Mouse (Mus musculus) ES-E14 (cell line): ENCODE measurements around the gene Wnt3a. TPM values are rescaled to one million over a fixed set of nuclear protein-coding genes. Genes with fewer than 3 reads are reported as not detected.
A peak's percentile ranks its signal among the peaks of the same experiment; 100 is the strongest.

Experiments
- DNase-seq: peaks from one replicate; pipeline ENCODE4 v3.0.0-alpha.2; 2013; ENCODE audit warnings: low read depth, low spot score
- H3K27ac ChIP-seq: 2 replicates; pipeline ENCODE4 v1.5.1; 2012; ENCODE audit warnings: low read depth, mild to moderate bottlenecking, low read length, moderate library complexity, mixed read lengths; ENCODE audit not compliant: poor library complexity, insufficient read depth, severe bottlenecking
- H3K36me3 ChIP-seq: 2 replicates; pipeline ENCODE4 v1.6.1; 2012; ENCODE audit warnings: mild to moderate bottlenecking, low read length, moderate library complexity, mixed read lengths; ENCODE audit not compliant: control insufficient read depth, poor library complexity, insufficient read depth, severe bottlenecking
- H3K4me1 ChIP-seq, 2 experiments: fragments of 150-350 bp in 1 of 2; sonication (generic) in 1 of 2; 2 replicates each; pipeline ENCODE4 v1.6.1; 2012; ENCODE audit warnings: low read length in 2 of 2, mild to moderate bottlenecking in 1 of 2, mixed read lengths in 1 of 2; ENCODE audit not compliant: control insufficient read depth in 2 of 2, insufficient read depth in 2 of 2, poor library complexity in 1 of 2
- H3K4me3 ChIP-seq, 2 experiments: fragments of 150-350 bp in 1 of 2; sonication (generic) in 1 of 2; 2 replicates each; pipeline ENCODE4 v1.5.1; 2012; ENCODE audit warnings: low read length in 2 of 2, low read depth in 1 of 2, mild to moderate bottlenecking in 1 of 2, mixed read lengths in 1 of 2; ENCODE audit not compliant: insufficient read depth in 1 of 2, poor library complexity in 1 of 2, severe bottlenecking in 1 of 2
- H3K9ac ChIP-seq: 2 replicates; pipeline ENCODE4 v1.6.1; 2012; ENCODE audit warnings: low read depth, mild to moderate bottlenecking, low read length, mixed read lengths; ENCODE audit not compliant: poor library complexity, insufficient read depth, severe bottlenecking
- H3K9me3 ChIP-seq: fragments of 150-350 bp; sonication (generic); 2 replicates; pipeline ENCODE4 v1.6.1; 2012; ENCODE audit warnings: low read depth, mild to moderate bottlenecking, low read length; ENCODE audit not compliant: control insufficient read depth, insufficient read depth
- CHD2 ChIP-seq: IDR thresholded peaks from 2 replicates; pipeline ENCODE4 v1.6.1; 2014; ENCODE audit warnings: mild to moderate bottlenecking, low read depth, low read length, inconsistent platforms
- HCFC1 ChIP-seq: IDR thresholded peaks from 2 replicates; pipeline ENCODE4 v1.6.1; 2012; ENCODE audit warnings: low read length, inconsistent platforms, borderline replicate concordance; ENCODE audit not compliant: insufficient read depth
- MAFK ChIP-seq: IDR thresholded peaks from 2 replicates; pipeline ENCODE4 v1.6.1; 2014; ENCODE audit warnings: mild to moderate bottlenecking, low read depth, low read length, inconsistent platforms; ENCODE audit not compliant: insufficient read depth
- ZC3H11A ChIP-seq: IDR thresholded peaks from 2 replicates; pipeline ENCODE4 v1.6.1; 2012; ENCODE audit warnings: low read depth, mild to moderate bottlenecking, inconsistent platforms, low read length, borderline replicate concordance
- ZNF384 ChIP-seq: IDR thresholded peaks from 2 replicates; pipeline ENCODE4 v1.6.1; 2012; ENCODE audit warnings: low read depth, low read length, inconsistent platforms
- in situ Hi-C, 2 experiments: fragments of 600-800 bp; cut with MboI; formaldehyde crosslinking; loops; one replicate each; pipeline ENCODE4 v1.15.1; 2025; ENCODE audit warnings: low sequenced_read_pairs in 2 of 2, inconsistent platforms in 1 of 2; ENCODE audit not compliant: unreplicated experiment in 2 of 2
- total RNA-seq: library from RNA; depleted of rRNA; stranded (reverse); fragments of 300-350 nt; gene quantifications from 2 replicates; pipeline ENCODE4 v1.2.3, GENCODE M21; 2012

Wnt3a gene
- total RNA-seq, 1 experiment: 0.85 TPM

DNA sequence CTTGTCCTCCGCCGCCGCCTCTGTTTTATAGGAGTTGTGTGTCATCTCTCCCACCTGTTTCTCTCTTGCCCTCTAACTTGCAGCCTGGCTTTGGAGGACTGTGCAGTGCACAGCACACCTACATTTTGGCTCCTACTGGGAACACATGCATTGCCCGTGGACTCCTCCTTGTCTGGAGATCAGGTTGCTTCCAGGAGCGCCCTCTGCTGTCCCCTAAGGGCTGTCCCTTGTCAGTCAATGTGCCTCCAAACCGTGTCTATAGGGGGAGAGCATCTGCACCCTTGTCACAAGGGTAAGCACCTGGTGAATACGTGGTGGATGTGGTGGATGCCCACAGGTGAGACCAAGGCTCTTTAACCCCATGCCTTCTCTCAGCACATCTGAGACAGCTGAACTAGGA, 3.1 kb upstream of the Wnt3a start:
- in situ Hi-C loops: loop anchor here (5.0 to 10.0 kb wide), 2 partner anchors 61 to 199 kb away; no protein-coding TSS in a partner anchor
- no peaks in the 10 kb centered on the region for H3K36me3 ChIP-seq
- H3K4me3 ChIP-seq: no peak overlapping the region
- H3K27ac ChIP-seq: no peak overlapping the region
- no peaks in the 10 kb centered on the region for H3K9me3 ChIP-seq
- DNase-seq: no peak
- H3K9ac ChIP-seq: no peak overlapping the region
- no peak for TF ChIP-seq HCFC1
- no peak for TF ChIP-seq MAFK
- TF ChIP-seq ZC3H11A: no peak
- no peak for TF ChIP-seq ZNF384
- TF ChIP-seq CHD2: no peak
- H3K4me1 ChIP-seq: peaks cover 0 to 1% of the 10 kb centered on the region in 2 experiments; a peak in 1 of 4 replicates

DNA sequence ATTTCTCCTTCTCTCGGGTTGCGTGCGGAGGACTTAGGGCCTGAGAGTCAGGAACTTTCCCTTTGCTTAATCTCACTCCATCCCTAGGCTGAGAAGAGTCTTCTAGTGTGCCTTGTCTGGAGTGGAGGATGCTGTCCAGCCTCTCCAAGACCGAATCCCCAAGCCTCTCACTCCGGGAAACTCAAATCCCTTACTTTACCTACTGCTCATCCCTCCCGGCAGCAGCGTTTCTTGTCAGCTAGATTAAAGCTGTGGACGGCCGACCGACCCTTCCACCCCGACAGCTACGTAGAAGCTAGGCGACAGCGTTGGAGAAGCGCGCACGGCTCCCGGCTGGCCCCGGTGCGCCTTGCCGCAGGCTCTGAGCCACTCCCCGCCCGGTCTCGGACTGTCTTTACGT, 846 bp downstream of the Wnt3a start:
- no peaks in the 10 kb centered on the region for H3K4me1 ChIP-seq
- H3K9ac ChIP-seq: no peak overlapping the region
- no peak for DNase-seq
- no peak for TF ChIP-seq MAFK
- no peak for TF ChIP-seq ZC3H11A
- TF ChIP-seq HCFC1: no peak
- TF ChIP-seq CHD2: no peak
- TF ChIP-seq ZNF384: no peak
- peak overlapping the region; percentile 21 to 65; a peak in 2 of 4 replicates for H3K4me3 ChIP-seq
- no peaks in the 10 kb centered on the region for H3K36me3 ChIP-seq
- no peak overlapping the region for H3K27ac ChIP-seq
- H3K9me3 ChIP-seq: no peaks in the 10 kb centered on the region
- in situ Hi-C loops: loop anchor here (5.0 to 10.0 kb wide), 2 partner anchors 57 to 195 kb away; no protein-coding TSS in a partner anchor

DNA sequence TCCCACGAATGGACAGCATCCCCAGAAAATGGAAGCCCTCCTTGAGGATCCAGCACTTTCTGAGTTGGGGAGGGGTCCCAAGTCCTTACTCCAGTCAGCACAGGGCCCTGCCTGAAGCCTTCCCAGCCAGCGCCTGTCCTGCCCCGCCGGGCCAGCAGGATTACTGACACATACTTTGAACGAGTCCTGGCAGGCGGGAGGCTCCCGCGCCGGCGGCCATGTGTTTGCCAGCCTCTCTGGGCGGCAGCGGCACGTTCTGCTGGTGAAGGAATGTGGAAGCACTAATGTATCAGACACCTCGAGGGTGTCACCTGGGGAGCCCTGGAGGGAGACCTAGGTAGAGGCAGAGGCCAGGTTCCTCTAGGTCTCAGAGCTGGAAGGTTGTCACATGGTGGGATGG, 6.4 kb downstream of the Wnt3a start:
- in situ Hi-C loops: no loop called here
- Histone ChIP-seq H3K27ac (no peak overlapping the region), H3K9ac (no peak overlapping the region), H3K36me3 (no peaks in the 10 kb centered on the region), H3K9me3 (no peaks in the 10 kb centered on the region), H3K4me3 (no peak overlapping the region), H3K4me1 (peaks cover 2 to 12% of the 10 kb centered on the region in 2 experiments; a peak in 2 of 4 replicates)
- no peak for DNase-seq
- TF ChIP-seq ZNF384: no peak
- no peak for TF ChIP-seq HCFC1
- TF ChIP-seq ZC3H11A: no peak
- no peak for TF ChIP-seq CHD2
- TF ChIP-seq MAFK: no peak

DNA sequence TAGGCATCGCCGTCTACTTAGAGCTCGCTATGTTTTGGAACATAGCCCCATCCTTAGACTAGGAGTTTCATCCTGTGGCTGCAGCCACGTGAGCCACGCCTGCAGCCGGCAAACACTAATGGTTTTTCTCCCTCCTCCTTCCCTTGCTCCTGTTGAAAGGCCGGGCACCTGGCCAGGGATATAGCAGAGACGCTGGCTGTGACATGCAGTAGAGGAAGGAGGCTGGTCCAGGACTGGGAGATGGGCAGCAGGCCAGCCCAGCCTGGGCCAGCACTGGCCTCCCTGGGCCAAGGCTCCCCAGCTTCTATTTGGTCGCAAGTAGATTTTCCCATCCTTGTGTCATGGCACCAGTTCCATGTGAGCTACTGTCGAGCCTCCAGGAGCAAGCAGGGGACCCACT, 7.6 kb downstream of the Wnt3a start:
- no peak for TF ChIP-seq MAFK
- no peak for TF ChIP-seq HCFC1
- TF ChIP-seq ZNF384: no peak
- no peak for TF ChIP-seq CHD2
- TF ChIP-seq ZC3H11A: no peak

DNA sequence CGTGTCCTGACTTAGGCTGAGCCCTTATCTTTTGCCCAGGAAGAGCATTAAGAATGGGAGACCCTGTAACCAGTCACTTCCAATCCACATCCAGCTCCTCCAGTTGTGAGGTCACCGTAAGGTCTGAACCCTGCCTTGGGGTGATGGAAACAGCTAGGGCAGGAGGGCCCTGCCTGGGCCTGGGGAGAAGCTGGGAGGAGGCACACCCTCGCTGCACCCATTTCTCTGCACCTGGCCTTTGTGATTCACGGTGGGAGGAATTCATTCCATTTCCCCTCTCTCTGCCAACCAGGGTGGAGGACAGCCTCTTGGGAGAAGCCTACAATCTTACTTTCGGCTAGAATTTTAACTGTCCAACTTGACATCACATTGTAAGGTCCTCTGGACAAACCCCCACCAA, 8.4 kb downstream of the Wnt3a start:
- Histone ChIP-seq H3K4me3 (no peak overlapping the region), H3K4me1 (peaks cover 2 to 12% of the 10 kb centered on the region in 2 experiments; a peak in 2 of 4 replicates), H3K36me3 (no peaks in the 10 kb centered on the region), H3K9me3 (no peaks in the 10 kb centered on the region), H3K9ac (no peak overlapping the region), H3K27ac (no peak overlapping the region)
- DNase-seq: peak; percentile 33
- in situ Hi-C loops: no loop called here
- TF ChIP-seq CHD2: no peak
- no peak for TF ChIP-seq ZNF384
- no peak for TF ChIP-seq MAFK
- TF ChIP-seq ZC3H11A: no peak
- TF ChIP-seq HCFC1: no peak

More for the DNA sequence above, 7.6 kb downstream of the Wnt3a start:
- in situ Hi-C loops: no loop called here
- Histone ChIP-seq H3K4me1 (peaks cover 2 to 12% of the 10 kb centered on the region in 2 experiments; a peak in 2 of 4 replicates), H3K9me3 (no peaks in the 10 kb centered on the region), H3K36me3 (no peaks in the 10 kb centered on the region), H3K9ac (no peak overlapping the region), H3K27ac (no peak overlapping the region), H3K4me3 (no peak overlapping the region)
- DNase-seq: no peak
